In genomic region chr2:74671847-74672246, GRCm38 (mm10) we compare ENCODE assay signal across 18 mouse cellular contexts. TPM values are rescaled to one million over a fixed set of nuclear protein-coding genes. Genes with fewer than 3 reads are reported as not detected.
DNase-seq lines count a peak whose midpoint lies in the region; ATAC-seq and TF ChIP-seq lines count a peak whose summit lies in the region.
"Had no signal": no experiment of that assay in that cellular context is flagged by ENCODE, and none has a peak within 500 bp of the region (broad histone marks: within the 10 kb centered on the region; RNA-seq: fewer than 3 reads in every experiment).

No protein-coding gene starts in this region.

- TF ChIP-seq CTCF in thymus, adult 2 months (IDR thresholded peaks at IDR 0.05; ENCODE audit: borderline replicate concordance, control insufficient read depth, extremely low read depth, insufficient read depth, low read length, poor library complexity), result no peak

- no peak overlapping the region for H3K9ac ChIP-seq in liver, embryonic 11.5 days (ENCODE audit: low read depth, low read length)
- no peak overlapping the region for H3K9ac ChIP-seq in intestine, embryonic 15.5 days
- H3K9ac ChIP-seq in liver, embryonic 13.5 days, result no peak overlapping the region
- H3K9ac ChIP-seq: forebrain, postnatal 0 days; lung, embryonic 14.5 days had no signal

- no peak for TF ChIP-seq POLR2A in thymus, adult 2 months (IDR thresholded peaks at IDR 0.05; ENCODE audit: control insufficient read depth, extremely low read depth, insufficient read depth, low read length, poor library complexity)

- no peak overlapping the region for H3K4me3 ChIP-seq in heart, embryonic 10.5 days
- H3K4me3 ChIP-seq in liver, embryonic 11.5 days (ENCODE audit: low read depth, low read length), result no peak overlapping the region
- H3K4me3 ChIP-seq in intestine, embryonic 15.5 days (replicated peaks), result no peak overlapping the region
- no peak overlapping the region for H3K4me3 ChIP-seq in liver, embryonic 13.5 days (replicated peaks)
- H3K4me3 ChIP-seq in thymus, adult 2 months (ENCODE audit: control insufficient read depth, insufficient read depth, low read length), result no peak overlapping the region
- H3K4me3 ChIP-seq: erythroblast, embryonic 14.5 days had no signal

- H3K9me3 ChIP-seq in heart, embryonic 10.5 days, result no peaks in the 10 kb centered on the region
- no peaks in the 10 kb centered on the region for H3K9me3 ChIP-seq in liver, embryonic 11.5 days (ENCODE audit: control insufficient read depth, low read length)
- no peaks in the 10 kb centered on the region for H3K9me3 ChIP-seq in intestine, embryonic 15.5 days
- no peaks in the 10 kb centered on the region for H3K9me3 ChIP-seq in liver, embryonic 13.5 days (replicated peaks)

- ATAC-seq in liver, embryonic 11.5 days (replicated peaks; ENCODE audit: low FRiP score), result no peak
- ATAC-seq in intestine, embryonic 15.5 days, result no peak
- no peak for ATAC-seq in liver, embryonic 13.5 days (ENCODE audit: low read depth)
- ATAC-seq: forebrain, postnatal 0 days had no signal

- H3K4me2 ChIP-seq in liver, embryonic 11.5 days, result no peak overlapping the region
- H3K4me2 ChIP-seq in intestine, embryonic 15.5 days (replicated peaks), result 0 out of 2 replicates have a peak overlapping the region, but pooled peaks have one; percentile 1
- H3K4me2 ChIP-seq in liver, embryonic 13.5 days, result 0 out of 2 replicates have a peak overlapping the region, but pooled peaks have one; percentile 8

- H3K27ac ChIP-seq in heart, embryonic 10.5 days, result no peak overlapping the region
- H3K27ac ChIP-seq in liver, embryonic 11.5 days (ENCODE audit: low read depth, low read length), result no peak overlapping the region
- H3K27ac ChIP-seq in intestine, embryonic 15.5 days, result no peak overlapping the region
- H3K27ac ChIP-seq in liver, embryonic 13.5 days, result no peak overlapping the region
- no peak overlapping the region for H3K27ac ChIP-seq in thymus, adult 2 months (ENCODE audit: control insufficient read depth, insufficient read depth, low read length)
- H3K27ac ChIP-seq: stomach, postnatal 0 days had no signal

- peaks cover 34% of the 10 kb centered on the region for H3K4me1 ChIP-seq in heart, embryonic 10.5 days
- H3K4me1 ChIP-seq in liver, embryonic 11.5 days (replicated peaks; ENCODE audit: control insufficient read depth, insufficient read depth, low read length), result peaks cover 6% of the 10 kb centered on the region
- peaks cover 14% of the 10 kb centered on the region for H3K4me1 ChIP-seq in intestine, embryonic 15.5 days (replicated peaks)
- peaks cover 7% of the 10 kb centered on the region; the same call in 1 of the 2 replicates for H3K4me1 ChIP-seq in liver, embryonic 13.5 days (replicated peaks)
- H3K4me1 ChIP-seq in thymus, adult 2 months (replicated peaks; ENCODE audit: control insufficient read depth, insufficient read depth, low read length), result no peaks in the 10 kb centered on the region

- H3K36me3 ChIP-seq in heart, embryonic 10.5 days, result no peaks in the 10 kb centered on the region
- H3K36me3 ChIP-seq in liver, embryonic 11.5 days (ENCODE audit: control insufficient read depth, insufficient read depth, low read length), result no peaks in the 10 kb centered on the region
- H3K36me3 ChIP-seq in intestine, embryonic 15.5 days, result no peaks in the 10 kb centered on the region
- no peaks in the 10 kb centered on the region for H3K36me3 ChIP-seq in liver, embryonic 13.5 days
- H3K36me3 ChIP-seq in thymus, adult 2 months (ENCODE audit: control insufficient read depth, insufficient read depth, low read length), result no peaks in the 10 kb centered on the region

- WGBS in heart, embryonic 10.5 days, result 4% methylated on average over 5 of the region's 5 CpGs
- 6% methylated on average over 5 of the region's 5 CpGs for WGBS in liver, embryonic 11.5 days
- 19% methylated on average over 5 of the region's 5 CpGs for WGBS in intestine, embryonic 15.5 days
- WGBS in liver, embryonic 13.5 days (ENCODE audit: insufficient replicate concordance), result 4% methylated on average over 5 of the region's 5 CpGs
- 31% methylated on average over 5 of the region's 5 CpGs for WGBS in thymus, adult 2 months

- peak; percentile 71 for DNase-seq in heart, embryonic 10.5 days (ENCODE audit: low spot score)
- no peak for DNase-seq in heart, postnatal 25 days (ENCODE audit: low spot score)
- DNase-seq in liver, embryonic 11.5 days (ENCODE audit: low spot score), result peak; percentile 34
- DNase-seq in liver, result no peak
- DNase-seq in liver, embryonic 13.5 days, result no peak
- DNase-seq in layer of hippocampus, postnatal 25 days (ENCODE audit: extremely low spot score in 1 of 2, low spot score in 1 of 2), result no peak
- DNase-seq in thymus, adult 2 months, result no peak
- DNase-seq: cerebellum, postnatal 25 days; forebrain, postnatal 0 days; gastrocnemius, postnatal 10 days; heart, postnatal 36 days; lung, embryonic 14.5 days; right cerebral cortex, adult 18-20 months had no signal

- peaks cover 100% of the 10 kb centered on the region for H3K27me3 ChIP-seq in heart, embryonic 10.5 days (ENCODE audit: insufficient read depth, poor library complexity, severe bottlenecking)
- peaks cover 99% of the 10 kb centered on the region for H3K27me3 ChIP-seq in liver, embryonic 11.5 days (replicated peaks; ENCODE audit: control insufficient read depth, insufficient read depth, low read length)
- peaks cover 90% of the 10 kb centered on the region for H3K27me3 ChIP-seq in intestine, embryonic 15.5 days (replicated peaks)
- H3K27me3 ChIP-seq in liver, embryonic 13.5 days, result peaks cover 100% of the 10 kb centered on the region
- H3K27me3 ChIP-seq in thymus, adult 2 months (ENCODE audit: control insufficient read depth, insufficient read depth, low read length), result peaks cover 43% of the 10 kb centered on the region

- intact Hi-C loops in heart, postnatal 25 days (cut with DNase I), result loop anchor here (2.0 to 5.0 kb wide), 2 partner anchors 705 to 1090 kb away; partner anchors contain the start of gene Chrna1

RNA-seq across cellular contexts. Expression of gene Hoxd12, which starts 3.0 kb away (rescaled TPM):
- 1.1 TPM in 1 of 2 replicates, not detected in the other for polyA plus RNA-seq in heart, embryonic 10.5 days (2016; fragmentation: Nextera tagmentation; extraction: Ambion mirVana)
- not detected for total RNA-seq in heart, postnatal 25 days (2021)
- polyA plus RNA-seq in liver, embryonic 11.5 days (2014; fragmentation: Nextera tagmentation; extraction: Ambion mirVana), result 0.12 and 0.49 TPM in 2 replicates
- polyA plus RNA-seq in intestine, embryonic 15.5 days (2015; fragmentation: Nextera tagmentation; extraction: Ambion mirVana), result 0.45 and 1.1 TPM in 2 replicates
- polyA plus RNA-seq in liver, embryonic 13.5 days (2015; fragmentation: Nextera tagmentation; extraction: Ambion mirVana), result not detected in 2 replicates
- total RNA-seq in layer of hippocampus, postnatal 25 days (2021), result not detected
- polyA plus RNA-seq in thymus, adult 2 months (2012; rRNA removed), result not detected in 2 replicates
- total RNA-seq: forebrain, postnatal 0 days; gastrocnemius, postnatal 10 days; heart, postnatal 36 days; layer of hippocampus, adult 8-10 months had no signal
- polyA plus RNA-seq: erythroblast, embryonic 14.5 days; forebrain, postnatal 0 days; lung, embryonic 14.5 days; spleen, adult 2 months; stomach, postnatal 0 days had no signal

RNA-seq across cellular contexts. Expression of gene Hoxd13, which starts 3.7 kb away (rescaled TPM):
- 0.40 TPM in 1 of 2 replicates, not detected in the other for polyA plus RNA-seq in heart, embryonic 10.5 days (2016; fragmentation: Nextera tagmentation; extraction: Ambion mirVana)
- not detected for total RNA-seq in heart, postnatal 25 days (2021)
- polyA plus RNA-seq in liver, embryonic 11.5 days (2014; fragmentation: Nextera tagmentation; extraction: Ambion mirVana), result 0.06 and 0.45 TPM in 2 replicates
- 0.67 and 0.77 TPM in 2 replicates for polyA plus RNA-seq in intestine, embryonic 15.5 days (2015; fragmentation: Nextera tagmentation; extraction: Ambion mirVana)
- polyA plus RNA-seq in liver, embryonic 13.5 days (2015; fragmentation: Nextera tagmentation; extraction: Ambion mirVana), result not detected in 2 replicates
- total RNA-seq in layer of hippocampus, postnatal 25 days (2021), result not detected
- polyA plus RNA-seq in thymus, adult 2 months (2012; rRNA removed), result 0.04 TPM in 1 of 2 replicates, not detected in the other
- total RNA-seq: forebrain, postnatal 0 days; gastrocnemius, postnatal 10 days; heart, postnatal 36 days; layer of hippocampus, adult 8-10 months had no signal
- polyA plus RNA-seq: erythroblast, embryonic 14.5 days; forebrain, postnatal 0 days; lung, embryonic 14.5 days; spleen, adult 2 months; stomach, postnatal 0 days had no signal

RNA-seq across cellular contexts. Expression of gene Hoxd11, which starts 7.5 kb away (rescaled TPM):
- polyA plus RNA-seq in heart, embryonic 10.5 days (2016; fragmentation: Nextera tagmentation; extraction: Ambion mirVana), result 0.07 and 2.1 TPM in 2 replicates
- total RNA-seq in heart, postnatal 25 days (2021), result not detected
- 0.14 and 0.44 TPM in 2 replicates for polyA plus RNA-seq in liver, embryonic 11.5 days (2014; fragmentation: Nextera tagmentation; extraction: Ambion mirVana)
- polyA plus RNA-seq in intestine, embryonic 15.5 days (2015; fragmentation: Nextera tagmentation; extraction: Ambion mirVana), result 1.2 and 2.3 TPM in 2 replicates
- polyA plus RNA-seq in liver, embryonic 13.5 days (2015; fragmentation: Nextera tagmentation; extraction: Ambion mirVana), result not detected in 2 replicates
- not detected for total RNA-seq in layer of hippocampus, postnatal 25 days (2021)
- not detected in 2 replicates for polyA plus RNA-seq in thymus, adult 2 months (2012; rRNA removed)
- total RNA-seq: forebrain, postnatal 0 days; heart, postnatal 36 days; layer of hippocampus, adult 8-10 months had no signal
- polyA plus RNA-seq: erythroblast, embryonic 14.5 days; forebrain, postnatal 0 days; lung, embryonic 14.5 days; spleen, adult 2 months; stomach, postnatal 0 days had no signal

RNA-seq across cellular contexts. Expression of gene Evx2, which starts 12.5 kb away (rescaled TPM):
- not detected in 2 replicates for polyA plus RNA-seq in heart, embryonic 10.5 days (2016; fragmentation: Nextera tagmentation; extraction: Ambion mirVana)
- not detected for total RNA-seq in heart, postnatal 25 days (2021)
- polyA plus RNA-seq in liver, embryonic 11.5 days (2014; fragmentation: Nextera tagmentation; extraction: Ambion mirVana), result 0.12 TPM in 1 of 2 replicates, not detected in the other
- 0.04 TPM in 1 of 2 replicates, not detected in the other for polyA plus RNA-seq in intestine, embryonic 15.5 days (2015; fragmentation: Nextera tagmentation; extraction: Ambion mirVana)
- polyA plus RNA-seq in liver, embryonic 13.5 days (2015; fragmentation: Nextera tagmentation; extraction: Ambion mirVana), result not detected in 2 replicates
- total RNA-seq in layer of hippocampus, postnatal 25 days (2021), result not detected
- polyA plus RNA-seq in thymus, adult 2 months (2012; rRNA removed), result not detected in 2 replicates
- total RNA-seq: forebrain, postnatal 0 days; heart, postnatal 36 days; layer of hippocampus, adult 8-10 months had no signal
- polyA plus RNA-seq: erythroblast, embryonic 14.5 days; forebrain, postnatal 0 days; lung, embryonic 14.5 days; spleen, adult 2 months; stomach, postnatal 0 days had no signal

RNA-seq across cellular contexts. Expression of gene Hoxd10, which starts 19.9 kb away (rescaled TPM):
- polyA plus RNA-seq in heart, embryonic 10.5 days (2016; fragmentation: Nextera tagmentation; extraction: Ambion mirVana), result 2.3 TPM in 1 of 2 replicates, not detected in the other
- not detected for total RNA-seq in heart, postnatal 25 days (2021)
- polyA plus RNA-seq in liver, embryonic 11.5 days (2014; fragmentation: Nextera tagmentation; extraction: Ambion mirVana), result 0.09 and 0.30 TPM in 2 replicates
- 4.8 and 7.9 TPM in 2 replicates for polyA plus RNA-seq in intestine, embryonic 15.5 days (2015; fragmentation: Nextera tagmentation; extraction: Ambion mirVana)
- not detected in 2 replicates for polyA plus RNA-seq in liver, embryonic 13.5 days (2015; fragmentation: Nextera tagmentation; extraction: Ambion mirVana)
- not detected for total RNA-seq in layer of hippocampus, postnatal 25 days (2021)
- polyA plus RNA-seq in thymus, adult 2 months (2012; rRNA removed), result not detected in 2 replicates
- total RNA-seq: forebrain, postnatal 0 days; layer of hippocampus, adult 8-10 months had no signal
- polyA plus RNA-seq: erythroblast, embryonic 14.5 days; forebrain, postnatal 0 days; lung, embryonic 14.5 days; spleen, adult 2 months; stomach, postnatal 0 days had no signal

Comparison
In these comparisons a context has a peak if more than half of its experiments do, and no peak if none do; other contexts are left out.
1. DNase-seq: peak in heart, embryonic 10.5 days (single experiment) and liver, embryonic 11.5 days (single experiment); none in heart, postnatal 25 days (single experiment), liver (single experiment), liver, embryonic 13.5 days (single experiment), layer of hippocampus, postnatal 25 days (0 of 2) and thymus, adult 2 months (single experiment).